Mouse (Mus musculus) cerebellum, adult 2 months (tissue): ENCODE results near the gene Jsrp1.

Experiments
- CTCF ChIP-seq: fragments of 200-500 bp; IDR thresholded peaks from 2 replicates; pipeline ENCODE4 v1.5.1; 2011; ENCODE audit warnings: low read depth, mild to moderate bottlenecking, control low read depth, low read length, moderate library complexity, borderline replicate concordance; ENCODE audit not compliant: insufficient read depth
- POLR2A ChIP-seq: fragments of 200-500 bp; IDR thresholded peaks from 2 replicates; pipeline ENCODE4 v1.6.1; 2011; ENCODE audit warnings: low read length, control low read depth, borderline replicate concordance; ENCODE audit not compliant: insufficient read depth

DNA sequence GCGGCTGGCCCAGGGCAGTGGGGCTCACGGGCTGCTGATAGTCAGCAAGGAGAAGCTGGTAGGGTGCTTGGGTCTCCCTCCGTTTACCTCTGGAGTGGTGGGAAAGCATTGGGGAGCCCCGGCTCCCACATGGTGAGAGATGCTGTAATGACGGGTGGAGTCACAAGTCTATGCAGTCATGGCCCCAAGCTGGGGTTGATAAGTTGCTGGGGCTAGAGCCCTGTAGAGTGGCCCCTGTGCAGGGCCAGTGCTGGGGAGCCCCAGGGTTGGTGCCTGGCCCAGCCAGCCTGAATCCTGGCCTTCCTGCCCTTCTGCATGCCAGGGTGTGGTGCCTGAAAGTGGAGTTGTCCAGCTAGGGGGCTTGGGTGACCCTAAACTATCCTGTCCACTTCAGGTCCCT is 49.0 kb upstream of the Jsrp1 start:
- TF ChIP-seq CTCF (no peak), POLR2A (no peak)
